Mouse (Mus musculus) hindbrain, embryonic 15.5 days (tissue): ENCODE results near the gene Cntln. TPM values are rescaled to one million over a fixed set of nuclear protein-coding genes. Genes with fewer than 3 reads are reported as not detected.

Experiments
- ATAC-seq: fragments of 200-750 bp; cut with Nextera tagmentation; 2 replicates; pipeline ENCODE4 v1.8.0; 2017; ENCODE audit warnings: low read depth, moderate number of reproducible peaks, moderate TSS enrichment; ENCODE audit not compliant: low FRiP score
- H3K27ac ChIP-seq: fragments of 300-500 bp; sonication (generic); replicated peaks from 2 replicates; pipeline ENCODE4 v1.5.1; 2015; ENCODE audit warnings: mild to moderate bottlenecking, inconsistent platforms
- H3K27me3 ChIP-seq: fragments of 300-500 bp; sonication (generic); 2 replicates; pipeline ENCODE4 v1.6.1; 2015; ENCODE audit warnings: control low read depth, inconsistent platforms
- H3K36me3 ChIP-seq: fragments of 300-500 bp; sonication (generic); 2 replicates; pipeline ENCODE4 v1.6.1; 2015; ENCODE audit warnings: control low read depth, inconsistent platforms
- H3K4me1 ChIP-seq: fragments of 300-500 bp; sonication (generic); replicated peaks from 2 replicates; pipeline ENCODE4 v1.6.1; 2015; ENCODE audit warnings: control low read depth, inconsistent platforms
- H3K4me2 ChIP-seq: fragments of 300-500 bp; sonication (generic); 2 replicates; pipeline ENCODE4 v1.6.1; 2015; ENCODE audit warnings: moderate library complexity, mild to moderate bottlenecking, inconsistent platforms
- H3K4me3 ChIP-seq: fragments of 300-500 bp; sonication (generic); 2 replicates; pipeline ENCODE4 v1.5.1; 2015; ENCODE audit warnings: mild to moderate bottlenecking, inconsistent platforms
- H3K9ac ChIP-seq: fragments of 300-500 bp; sonication (generic); 2 replicates; pipeline ENCODE4 v1.6.1; 2015; ENCODE audit warnings: inconsistent platforms
- H3K9me3 ChIP-seq: fragments of 300-500 bp; sonication (generic); 2 replicates; pipeline ENCODE4 v1.6.1; 2016; ENCODE audit warnings: control low read depth, inconsistent platforms
- WGBS: fragments of 180-500 bp; shearing (Covaris S2); methylation state at CpG from one replicate; pipeline ENCODE4 v1.1.7; 2015; 5-methylcytosine and 5-hydroxymethylcytosine counted together
- polyA plus RNA-seq: library from polyadenylated mRNA; unstranded; fragments of >200 nt; fragmentation: Nextera tagmentation; extraction: Ambion mirVana; gene quantifications from 2 replicates; pipeline ENCODE4 v1.2.1, GENCODE M21; 2015

The Cntln gene
- polyA plus RNA-seq, 1 experiment from 2014 or later, result 4.2 TPM

DNA sequence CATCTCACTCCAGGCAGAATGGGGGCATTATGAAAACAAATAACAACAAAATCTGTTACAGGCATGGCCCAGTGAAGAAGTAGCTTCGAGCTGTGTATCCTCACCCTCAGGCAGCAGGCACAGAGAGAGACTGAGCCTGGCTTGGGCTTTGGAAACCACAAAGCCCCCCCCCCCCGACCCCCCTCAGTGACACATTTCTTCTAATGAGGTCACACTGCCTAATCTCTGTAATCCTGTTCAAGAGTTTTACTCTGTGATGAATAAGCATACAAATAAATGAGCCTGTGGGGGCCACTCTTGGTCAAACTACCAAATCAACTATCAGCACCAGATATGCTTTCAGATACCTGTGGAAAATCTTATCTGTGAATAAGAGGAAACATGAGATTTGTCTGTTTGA, 177.6 kb downstream of the Cntln start:
- H3K4me3 ChIP-seq, result no peak overlapping the region
- no peaks in the 10 kb centered on the region for H3K27me3 ChIP-seq
- ATAC-seq, result no peak
- H3K27ac ChIP-seq, result no peak overlapping the region
- no peak overlapping the region for H3K4me2 ChIP-seq
- 57% methylated on average over 2 of the region's 2 CpGs for whole genome bisulfite sequencing
- H3K9me3 ChIP-seq, result no peaks in the 10 kb centered on the region
- H3K36me3 ChIP-seq, result no peaks in the 10 kb centered on the region
- H3K9ac ChIP-seq, result no peak overlapping the region
- no peaks in the 10 kb centered on the region for H3K4me1 ChIP-seq

DNA sequence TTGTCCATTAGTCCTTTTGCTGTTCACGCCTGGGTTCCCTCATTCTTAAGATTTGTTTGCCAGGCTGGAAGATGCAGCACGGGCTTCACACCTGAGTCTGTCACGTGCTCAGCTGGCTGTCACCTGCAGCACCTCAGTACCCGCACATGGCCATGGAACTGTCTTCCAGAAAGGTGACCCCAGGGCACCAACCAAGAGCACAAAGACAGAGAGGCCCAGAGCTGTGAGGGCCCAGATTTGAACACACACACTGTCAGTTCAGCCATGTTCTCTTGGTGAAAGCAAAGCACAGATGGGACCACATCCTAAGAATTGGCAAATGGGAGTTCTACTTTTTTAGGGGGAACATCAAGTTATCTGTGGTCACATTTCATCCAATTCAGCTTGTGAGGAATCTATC, 211.9 kb downstream of the Cntln start:
- Histone ChIP-seq H3K4me3 (no peak overlapping the region), H3K4me1 (no peaks in the 10 kb centered on the region), H3K27ac (no peak overlapping the region), H3K4me2 (no peak overlapping the region), H3K27me3 (no peaks in the 10 kb centered on the region), H3K9ac (no peak overlapping the region), H3K9me3 (no peaks in the 10 kb centered on the region), H3K36me3 (no peaks in the 10 kb centered on the region)
- no peak for ATAC-seq
- 65% methylated on average over 4 of the region's 4 CpGs for WGBS

DNA sequence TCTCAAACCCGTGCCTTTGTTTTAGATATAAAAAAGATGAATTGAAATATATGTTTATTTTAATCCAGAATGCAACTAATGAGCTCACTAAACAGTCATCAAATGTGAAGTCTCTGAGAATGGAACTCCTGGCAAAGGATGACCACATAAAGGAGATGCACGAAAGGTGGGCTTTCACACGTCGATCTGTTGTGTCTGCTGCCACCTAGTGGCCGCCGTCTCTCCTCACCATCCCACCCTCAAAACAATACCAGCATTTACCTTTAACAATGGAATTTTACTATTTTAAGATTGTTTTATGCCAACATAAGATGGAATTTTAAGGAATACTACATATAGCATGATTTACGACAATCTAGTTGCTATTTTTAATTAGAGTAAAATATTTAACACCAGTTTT, 212.6 kb downstream of the Cntln start:
- Histone ChIP-seq H3K9me3 (no peaks in the 10 kb centered on the region), H3K4me1 (no peaks in the 10 kb centered on the region), H3K4me2 (no peak overlapping the region), H3K27ac (no peak overlapping the region), H3K4me3 (no peak overlapping the region), H3K36me3 (no peaks in the 10 kb centered on the region), H3K27me3 (no peaks in the 10 kb centered on the region), H3K9ac (no peak overlapping the region)
- WGBS, result 14% methylated on average over 7 of the region's 7 CpGs
- peak; percentile 84; the same call in 1 of the 2 replicates for ATAC-seq

GRCm38 (mm10) chr4:85102168-85102567, 218.1 kb downstream of the Cntln start:
- ATAC-seq, result no peak
- WGBS, result 96% methylated on average over 4 of the region's 4 CpGs
- H3K27ac ChIP-seq, result no peak overlapping the region
- H3K27me3 ChIP-seq, result no peaks in the 10 kb centered on the region
- no peak overlapping the region for H3K4me2 ChIP-seq
- no peak overlapping the region for H3K9ac ChIP-seq
- H3K9me3 ChIP-seq, result no peaks in the 10 kb centered on the region
- H3K4me3 ChIP-seq, result no peak overlapping the region
- no peaks in the 10 kb centered on the region for H3K36me3 ChIP-seq
- H3K4me1 ChIP-seq, result no peaks in the 10 kb centered on the region

GRCm38 (mm10) chr4:85106416-85106815, 222.3 kb downstream of the Cntln start:
- no peak overlapping the region for H3K4me3 ChIP-seq
- H3K27me3 ChIP-seq, result no peaks in the 10 kb centered on the region
- no peak for ATAC-seq
- H3K4me2 ChIP-seq, result no peak overlapping the region
- no peak overlapping the region for H3K27ac ChIP-seq
- H3K36me3 ChIP-seq, result no peaks in the 10 kb centered on the region
- no peaks in the 10 kb centered on the region for H3K4me1 ChIP-seq
- WGBS, result 79% methylated on average over 1 of the region's 1 CpGs
- no peaks in the 10 kb centered on the region for H3K9me3 ChIP-seq
- no peak overlapping the region for H3K9ac ChIP-seq

DNA sequence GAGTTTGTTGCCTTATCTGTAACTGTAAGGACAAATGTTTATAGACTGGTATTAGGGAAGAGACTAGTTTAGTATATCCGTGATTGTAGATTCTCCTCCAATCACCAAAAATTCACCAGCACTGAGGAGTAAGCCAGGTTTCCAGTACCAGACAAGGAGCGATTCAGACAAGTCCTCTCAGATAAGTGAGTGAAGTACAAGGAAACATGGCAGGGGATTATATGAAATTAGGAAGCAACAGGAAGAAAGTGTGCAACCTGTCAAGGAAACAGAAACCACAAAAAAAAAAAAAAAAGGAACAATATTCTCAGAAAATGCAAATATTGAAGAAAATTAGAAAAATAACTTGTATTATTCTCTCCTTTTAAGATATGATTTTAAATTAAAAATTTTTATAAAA, 222.9 kb downstream of the Cntln start:
- Histone ChIP-seq H3K4me3 (no peak overlapping the region), H3K27me3 (no peaks in the 10 kb centered on the region), H3K4me1 (no peaks in the 10 kb centered on the region), H3K4me2 (no peak overlapping the region), H3K27ac (no peak overlapping the region), H3K9me3 (no peaks in the 10 kb centered on the region), H3K9ac (no peak overlapping the region), H3K36me3 (no peaks in the 10 kb centered on the region)
- no peak for ATAC-seq
- 93% methylated on average over 2 of the region's 2 CpGs for WGBS

DNA sequence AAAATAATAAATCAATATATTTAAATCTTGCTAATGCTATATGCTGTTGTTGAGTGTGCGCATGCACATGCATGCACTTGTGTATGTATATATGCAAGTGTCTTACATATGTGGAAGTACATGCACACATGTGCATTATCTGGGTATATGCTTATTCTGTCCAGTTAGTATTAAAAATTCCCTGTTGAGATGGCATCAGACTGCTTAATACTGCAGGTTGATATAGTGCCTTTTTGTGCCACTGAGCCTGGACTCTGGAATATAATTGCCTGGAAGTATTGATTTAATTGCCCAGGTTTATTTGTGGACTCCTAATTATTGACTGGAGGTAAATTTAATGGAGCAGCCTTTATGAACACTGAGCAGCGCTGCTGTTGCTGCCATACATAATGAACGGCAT, 236.2 kb downstream of the Cntln start:
- Histone ChIP-seq H3K4me1 (no peaks in the 10 kb centered on the region), H3K9ac (no peak overlapping the region), H3K27me3 (no peaks in the 10 kb centered on the region), H3K9me3 (no peaks in the 10 kb centered on the region), H3K36me3 (no peaks in the 10 kb centered on the region), H3K4me2 (no peak overlapping the region), H3K27ac (no peak overlapping the region), H3K4me3 (no peak overlapping the region)
- ATAC-seq, result no peak
- WGBS, result 74% methylated on average over 3 of the region's 3 CpGs

DNA sequence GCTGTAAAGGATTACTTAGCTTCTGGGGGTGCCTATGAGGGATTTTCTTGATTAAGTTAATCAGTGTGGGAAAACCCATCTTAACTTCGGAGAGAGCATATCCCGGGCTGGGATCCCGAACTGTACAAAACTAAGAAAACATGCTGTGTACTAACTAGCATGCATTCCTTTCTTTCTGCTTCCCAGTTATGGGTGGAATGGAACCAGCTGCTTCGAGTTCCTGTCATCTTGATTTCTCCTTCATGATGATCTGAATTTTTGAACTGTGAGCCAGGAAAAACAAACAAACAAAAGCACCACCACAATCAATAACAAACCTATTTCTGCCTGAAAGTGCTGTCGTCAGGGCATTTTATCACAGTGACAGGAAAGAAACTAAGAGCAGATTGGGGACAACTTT, 265.6 kb downstream of the Cntln start:
- Histone ChIP-seq H3K36me3 (no peaks in the 10 kb centered on the region), H3K27me3 (no peaks in the 10 kb centered on the region), H3K9me3 (no peaks in the 10 kb centered on the region), H3K4me3 (no peak overlapping the region), H3K4me1 (no peaks in the 10 kb centered on the region), H3K27ac (no peak overlapping the region), H3K4me2 (no peak overlapping the region), H3K9ac (no peak overlapping the region)
- ATAC-seq, result no peak
- WGBS, result 80% methylated on average over 5 of the region's 5 CpGs

DNA sequence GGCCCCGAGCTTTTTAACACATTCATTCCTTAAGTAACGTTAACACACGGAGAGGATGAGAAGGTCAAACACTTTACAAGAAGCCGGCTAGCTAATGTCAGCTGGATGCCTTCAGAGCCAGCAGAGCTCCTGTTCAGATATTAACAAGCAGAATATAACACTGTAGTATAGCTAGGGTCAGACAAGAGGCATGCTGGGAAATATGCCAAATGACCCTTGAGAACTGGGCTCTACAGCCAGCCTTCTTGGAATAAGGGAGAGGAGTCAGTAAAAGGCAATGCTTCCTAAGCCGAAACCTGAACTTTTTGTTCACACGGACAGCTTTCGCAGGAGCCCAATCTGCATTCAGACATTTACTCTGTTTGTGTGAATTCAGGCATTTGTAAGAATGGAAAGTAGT, 267.8 kb downstream of the Cntln start:
- Histone ChIP-seq H3K4me3 (no peak overlapping the region), H3K27me3 (no peaks in the 10 kb centered on the region), H3K9ac (no peak overlapping the region), H3K9me3 (no peaks in the 10 kb centered on the region), H3K36me3 (no peaks in the 10 kb centered on the region), H3K4me1 (no peaks in the 10 kb centered on the region), H3K4me2 (no peak overlapping the region), H3K27ac (no peak overlapping the region)
- 81% methylated on average over 7 of the region's 7 CpGs for WGBS
- ATAC-seq, result no peak

DNA sequence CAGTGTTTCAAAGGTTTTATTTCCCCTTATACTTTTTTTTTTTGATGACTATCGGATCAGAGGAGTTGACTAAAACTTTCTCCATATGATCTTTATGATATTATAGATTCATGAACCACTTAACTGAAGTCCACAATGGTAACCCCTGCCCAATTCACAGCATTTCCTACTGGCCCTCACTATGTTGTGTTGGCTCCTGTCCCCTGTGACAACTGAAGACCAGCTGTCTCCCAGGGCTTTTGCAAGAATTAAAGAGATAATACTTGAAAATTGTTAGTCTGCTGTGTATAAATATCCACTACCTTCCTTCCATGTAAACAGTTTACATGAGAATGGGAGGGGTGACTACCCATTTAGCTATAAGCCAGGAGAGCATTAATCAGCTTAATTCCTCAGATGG, 270.3 kb downstream of the Cntln start:
- Histone ChIP-seq H3K4me3 (no peak overlapping the region), H3K4me2 (no peak overlapping the region), H3K9me3 (no peaks in the 10 kb centered on the region), H3K9ac (no peak overlapping the region), H3K27me3 (no peaks in the 10 kb centered on the region), H3K4me1 (no peaks in the 10 kb centered on the region), H3K27ac (no peak overlapping the region), H3K36me3 (no peaks in the 10 kb centered on the region)
- 94% methylated on average over 1 of the region's 1 CpGs for WGBS
- ATAC-seq, result no peak

GRCm38 (mm10) chr4:85161156-85161555, 277.0 kb downstream of the Cntln start:
- WGBS, result 67% methylated on average over 4 of the region's 4 CpGs
- Histone ChIP-seq H3K4me2 (no peak overlapping the region), H3K27me3 (0 out of 2 replicates have a peak, but pooled peaks cover 3% of the 10 kb centered on the region), H3K27ac (no peak overlapping the region), H3K4me1 (0 out of 2 replicates have a peak, but pooled peaks cover 5% of the 10 kb centered on the region), H3K9ac (no peak overlapping the region), H3K9me3 (no peaks in the 10 kb centered on the region), H3K4me3 (no peak overlapping the region), H3K36me3 (no peaks in the 10 kb centered on the region)
- ATAC-seq, result no peak

DNA sequence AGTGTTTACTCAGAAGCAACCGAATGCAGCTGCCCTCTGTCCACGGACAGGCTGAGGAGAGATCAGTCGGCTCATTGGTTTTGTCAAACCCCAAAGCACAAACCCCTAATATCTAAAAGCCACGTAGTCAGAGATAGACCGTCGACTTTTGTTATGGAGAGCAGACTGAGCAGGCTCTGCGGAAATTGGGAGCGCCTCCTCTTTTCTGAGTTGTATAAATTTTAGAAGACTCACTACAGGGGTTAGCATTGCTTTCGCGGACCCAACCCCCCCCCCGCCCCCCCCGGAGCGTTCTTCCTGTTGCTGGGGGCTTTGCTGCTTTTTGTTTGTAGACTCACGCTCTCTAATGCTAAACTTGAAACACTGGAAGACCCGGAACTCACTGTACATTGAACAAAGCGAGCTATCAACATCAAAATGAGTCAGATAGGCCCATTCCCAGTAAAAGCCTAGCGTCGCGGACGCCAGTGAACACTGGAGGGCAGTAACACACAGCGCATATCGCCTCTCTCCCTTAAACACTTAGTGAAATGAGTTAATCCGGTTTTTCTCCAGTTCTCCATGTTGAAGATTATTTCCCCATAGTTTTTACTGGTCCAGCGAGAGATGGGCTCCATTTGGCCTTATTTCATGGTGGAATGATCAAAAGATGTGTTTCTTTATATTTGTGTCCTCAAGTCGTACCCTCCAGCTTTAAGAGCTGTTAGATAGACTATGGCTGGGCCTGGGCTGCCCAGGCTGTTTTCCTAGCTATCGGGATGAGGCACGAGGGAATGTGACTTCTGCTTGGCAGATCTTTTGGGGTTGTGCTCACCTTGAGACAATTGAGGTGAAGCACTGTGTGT, 278.6 kb downstream of the Cntln start:
- Histone ChIP-seq H3K27ac (no peak overlapping the region), H3K4me1 (0 out of 2 replicates have a peak, but pooled peaks cover 5% of the 10 kb centered on the region), H3K27me3 (0 out of 2 replicates have a peak, but pooled peaks cover 3% of the 10 kb centered on the region), H3K4me2 (peak overlapping the region; percentile 30), H3K9ac (no peak overlapping the region), H3K4me3 (no peak overlapping the region), H3K9me3 (no peaks in the 10 kb centered on the region), H3K36me3 (no peaks in the 10 kb centered on the region)
- ATAC-seq, result peak; percentile 93
- WGBS, result 22% methylated on average over 27 of the region's 27 CpGs

DNA sequence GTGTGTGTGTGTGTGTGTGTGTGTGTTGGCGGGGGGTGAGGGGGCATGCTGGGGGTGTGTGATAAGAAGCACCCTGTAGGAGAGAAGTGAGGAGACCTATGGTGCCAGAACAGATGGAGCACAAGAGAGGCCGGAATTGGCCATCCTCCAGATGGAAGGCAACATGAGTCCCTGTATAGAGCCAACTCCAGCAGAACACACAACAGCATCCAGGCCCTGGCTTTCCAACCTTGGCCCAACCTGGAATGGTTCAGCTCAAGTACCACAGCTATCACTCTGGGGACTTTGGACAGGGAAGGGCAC, 279.2 kb downstream of the Cntln start:
- H3K4me1 ChIP-seq, result 0 out of 2 replicates have a peak, but pooled peaks cover 5% of the 10 kb centered on the region
- 0 out of 2 replicates have a peak, but pooled peaks cover 3% of the 10 kb centered on the region for H3K27me3 ChIP-seq
- no peaks in the 10 kb centered on the region for H3K36me3 ChIP-seq
- WGBS, result 79% methylated on average over 2 of the region's 2 CpGs
- no peak overlapping the region for H3K9ac ChIP-seq
- H3K9me3 ChIP-seq, result no peaks in the 10 kb centered on the region
- H3K27ac ChIP-seq, result no peak overlapping the region
- no peak overlapping the region for H3K4me3 ChIP-seq
- ATAC-seq, result peak; percentile 77
- H3K4me2 ChIP-seq, result no peak overlapping the region
